Mouse (Mus musculus): ENCODE measurements around the gene Phlpp1. TPM values are rescaled to one million over a fixed set of nuclear protein-coding genes. Genes with fewer than 3 reads are reported as not detected.

Phlpp1 gene
- total RNA-seq, 2 experiments from 2014 or later: 65.9 to 67.9 TPM

Other genes with a start within 250 kb of the Phlpp1 start
- 10 to 100 TPM; 17.7 to 19.1 TPM for gene Zcchc2, start 181.3 kb upstream of the Phlpp1 start, total RNA-seq (2021)